Comparison of ENCODE assay signal across 20 mouse cellular contexts in the genomic region with DNA sequence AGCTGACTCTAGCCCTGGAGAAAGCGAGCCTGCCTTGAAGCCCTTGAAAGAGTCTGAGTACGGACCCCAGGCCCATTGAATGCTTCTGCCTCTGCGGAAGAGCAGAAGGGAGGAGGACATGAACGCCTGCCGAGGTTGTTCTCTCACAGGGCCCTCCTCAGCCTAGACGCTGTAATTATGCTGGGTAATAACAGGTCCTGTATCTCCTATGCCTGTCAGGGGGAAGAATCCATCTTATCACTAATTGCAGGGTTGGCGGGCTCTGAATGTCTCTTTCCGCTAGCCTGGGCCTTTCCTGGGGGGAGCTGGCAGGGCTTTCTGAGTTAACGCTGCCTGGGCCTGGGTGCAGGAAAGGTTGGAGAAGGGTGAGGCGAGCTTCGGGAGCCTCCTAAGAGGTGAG.
DNase-seq lines count a peak whose midpoint lies in the region; ATAC-seq lines count a peak whose summit lies in the region.
"Had no signal": no experiment of that assay in that cellular context is flagged by ENCODE, and none has a peak within 500 bp of the region (broad histone marks: within the 10 kb centered on the region; RNA-seq: fewer than 3 reads in every experiment).

No protein-coding gene starts in this region.

- no peak overlapping the region for H3K4me3 ChIP-seq in limb, embryonic 12.5 days (replicated peaks)
- H3K4me3 ChIP-seq in limb, embryonic 10.5 days = no peak overlapping the region
- H3K4me3 ChIP-seq in embryonic facial prominence, embryonic 10.5 days = no peak overlapping the region
- no peak overlapping the region for H3K4me3 ChIP-seq in forebrain, embryonic 14.5 days (ENCODE audit: low read depth, low read length)
- no peak overlapping the region for H3K4me3 ChIP-seq in neural tube, embryonic 15.5 days (replicated peaks)
- no peak overlapping the region for H3K4me3 ChIP-seq in kidney, embryonic 14.5 days (ENCODE audit: low read length)
- H3K4me3 ChIP-seq: hindbrain, embryonic 15.5 days; limb, embryonic 13.5 days; liver, embryonic 15.5 days had no signal

- H3K27me3 ChIP-seq in limb, embryonic 12.5 days = 0 out of 2 replicates have a peak, but pooled peaks cover 5% of the 10 kb centered on the region
- no peaks in the 10 kb centered on the region for H3K27me3 ChIP-seq in limb, embryonic 10.5 days (ENCODE audit: low read depth, poor library complexity, severe bottlenecking)
- no peaks in the 10 kb centered on the region for H3K27me3 ChIP-seq in embryonic facial prominence, embryonic 10.5 days (replicated peaks; ENCODE audit: low read depth, poor library complexity, severe bottlenecking)
- H3K27me3 ChIP-seq in forebrain, embryonic 14.5 days (replicated peaks; ENCODE audit: control insufficient read depth, insufficient read depth, low read length) = no peaks in the 10 kb centered on the region
- H3K27me3 ChIP-seq in neural tube, embryonic 15.5 days (replicated peaks) = no peaks in the 10 kb centered on the region
- H3K27me3 ChIP-seq in kidney, embryonic 14.5 days (ENCODE audit: control insufficient read depth, insufficient read depth, low read length) = no peaks in the 10 kb centered on the region
- H3K27me3 ChIP-seq: hindbrain, embryonic 15.5 days; limb, embryonic 13.5 days had no signal

- 46% methylated on average over 11 of the region's 11 CpGs for WGBS in limb, embryonic 12.5 days
- 42% methylated on average over 11 of the region's 11 CpGs for WGBS in limb, embryonic 10.5 days
- 69% methylated on average over 11 of the region's 11 CpGs for WGBS in embryonic facial prominence, embryonic 10.5 days
- WGBS in forebrain, embryonic 14.5 days = 50% methylated on average over 11 of the region's 11 CpGs
- WGBS in neural tube, embryonic 15.5 days = 28% methylated on average over 11 of the region's 11 CpGs
- 58% methylated on average over 11 of the region's 11 CpGs for WGBS in kidney, embryonic 14.5 days

- ATAC-seq in limb, embryonic 12.5 days (ENCODE audit: insufficient number of reproducible peaks, insufficient read depth, low FRiP score, low TSS enrichment, low read depth) = no peak
- ATAC-seq in forebrain, embryonic 14.5 days = peak; percentile 67
- 0 out of 2 replicates have a peak, but pooled peaks have one; percentile 26 for ATAC-seq in neural tube, embryonic 15.5 days (ENCODE audit: low FRiP score)
- ATAC-seq in kidney, embryonic 14.5 days (ENCODE audit: low FRiP score, low TSS enrichment) = no peak
- ATAC-seq: intestine, embryonic 16.5 days; lung, postnatal 0 days had no signal

- no peaks in the 10 kb centered on the region for H3K9me3 ChIP-seq in limb, embryonic 12.5 days
- H3K9me3 ChIP-seq in limb, embryonic 10.5 days (replicated peaks) = no peaks in the 10 kb centered on the region
- no peaks in the 10 kb centered on the region for H3K9me3 ChIP-seq in embryonic facial prominence, embryonic 10.5 days
- no peaks in the 10 kb centered on the region for H3K9me3 ChIP-seq in forebrain, embryonic 14.5 days (replicated peaks; ENCODE audit: control insufficient read depth, low read length)
- H3K9me3 ChIP-seq in neural tube, embryonic 15.5 days (replicated peaks) = no peaks in the 10 kb centered on the region
- H3K9me3 ChIP-seq in kidney, embryonic 14.5 days (ENCODE audit: control insufficient read depth, low read length) = no peaks in the 10 kb centered on the region
- H3K9me3 ChIP-seq: hindbrain, embryonic 15.5 days; limb, embryonic 13.5 days; liver, embryonic 15.5 days had no signal

- no peaks in the 10 kb centered on the region for H3K4me1 ChIP-seq in limb, embryonic 12.5 days (replicated peaks)
- H3K4me1 ChIP-seq in limb, embryonic 10.5 days = 0 out of 2 replicates have a peak, but pooled peaks cover 4% of the 10 kb centered on the region
- H3K4me1 ChIP-seq in embryonic facial prominence, embryonic 10.5 days = peaks cover 6% of the 10 kb centered on the region
- peaks cover 15% of the 10 kb centered on the region for H3K4me1 ChIP-seq in forebrain, embryonic 14.5 days (ENCODE audit: control insufficient read depth, insufficient read depth, low read length)
- peaks cover 11% of the 10 kb centered on the region for H3K4me1 ChIP-seq in neural tube, embryonic 15.5 days
- no peaks in the 10 kb centered on the region for H3K4me1 ChIP-seq in kidney, embryonic 14.5 days (ENCODE audit: control insufficient read depth, insufficient read depth, low read length)
- H3K4me1 ChIP-seq: liver, embryonic 15.5 days had no signal

- H3K27ac ChIP-seq in limb, embryonic 12.5 days = no peak overlapping the region
- H3K27ac ChIP-seq in limb, embryonic 10.5 days = no peak overlapping the region
- peak overlapping the region; percentile 24 for H3K27ac ChIP-seq in embryonic facial prominence, embryonic 10.5 days (replicated peaks)
- H3K27ac ChIP-seq in forebrain, embryonic 14.5 days (ENCODE audit: low read depth, low read length) = peak overlapping the region; percentile 79
- H3K27ac ChIP-seq in neural tube, embryonic 15.5 days (replicated peaks) = no peak overlapping the region
- no peak overlapping the region for H3K27ac ChIP-seq in kidney, embryonic 14.5 days (ENCODE audit: low read depth, low read length)
- H3K27ac ChIP-seq: hindbrain, embryonic 15.5 days; limb, embryonic 13.5 days; liver, embryonic 15.5 days had no signal

- DNase-seq in limb, embryonic 10.5 days (ENCODE audit: low spot score) = no peak
- DNase-seq in embryonic facial prominence, embryonic 10.5 days (ENCODE audit: low spot score) = no peak
- peak; percentile 72 for DNase-seq in forebrain, embryonic 14.5 days (ENCODE audit: low spot score)
- DNase-seq in adipocyte (ENCODE audit: low spot score) = no peak
- DNase-seq: adrenal gland, postnatal 14 days; B cell, adult 2 months; cerebellum, adult 9-10 months; gastrocnemius, postnatal 14 days; heart, postnatal 10 days; layer of hippocampus, postnatal 36 days; right cerebral cortex, postnatal 25 days; thymus, postnatal 4 days had no signal

- H3K4me2 ChIP-seq in limb, embryonic 12.5 days = no peak overlapping the region
- H3K4me2 ChIP-seq in forebrain, embryonic 14.5 days (ENCODE audit: low read length) = no peak overlapping the region
- no peak overlapping the region for H3K4me2 ChIP-seq in neural tube, embryonic 15.5 days
- H3K4me2 ChIP-seq in kidney, embryonic 14.5 days (replicated peaks; ENCODE audit: low read depth, low read length) = no peak overlapping the region
- H3K4me2 ChIP-seq: hindbrain, embryonic 15.5 days; limb, embryonic 13.5 days; liver, embryonic 15.5 days had no signal

- 0 out of 2 replicates have a peak overlapping the region, but pooled peaks have one; percentile 5 for H3K9ac ChIP-seq in limb, embryonic 12.5 days (replicated peaks)
- 0 out of 2 replicates have a peak overlapping the region, but pooled peaks have one; percentile 18 for H3K9ac ChIP-seq in forebrain, embryonic 14.5 days (ENCODE audit: low read length)
- H3K9ac ChIP-seq in neural tube, embryonic 15.5 days (replicated peaks) = no peak overlapping the region
- no peak overlapping the region for H3K9ac ChIP-seq in kidney, embryonic 14.5 days (ENCODE audit: low read depth, low read length)
- H3K9ac ChIP-seq: hindbrain, embryonic 15.5 days; limb, embryonic 13.5 days; liver, embryonic 15.5 days had no signal

- no peaks in the 10 kb centered on the region for H3K36me3 ChIP-seq in limb, embryonic 12.5 days
- H3K36me3 ChIP-seq in limb, embryonic 10.5 days = no peaks in the 10 kb centered on the region
- H3K36me3 ChIP-seq in embryonic facial prominence, embryonic 10.5 days (replicated peaks) = no peaks in the 10 kb centered on the region
- H3K36me3 ChIP-seq in forebrain, embryonic 14.5 days (ENCODE audit: control insufficient read depth, insufficient read depth, low read length) = no peaks in the 10 kb centered on the region
- H3K36me3 ChIP-seq in neural tube, embryonic 15.5 days = no peaks in the 10 kb centered on the region
- H3K36me3 ChIP-seq in kidney, embryonic 14.5 days (ENCODE audit: control insufficient read depth, insufficient read depth, low read length) = no peaks in the 10 kb centered on the region
- H3K36me3 ChIP-seq: hindbrain, embryonic 15.5 days; limb, embryonic 13.5 days; liver, embryonic 15.5 days had no signal

Comparison
In these comparisons a context has a peak if more than half of its experiments do, and no peak if none do; other contexts are left out.
1. ATAC-seq: peak in forebrain, embryonic 14.5 days (single experiment) and neural tube, embryonic 15.5 days (single experiment); none in limb, embryonic 12.5 days (single experiment) and kidney, embryonic 14.5 days (single experiment).
2. H3K27ac ChIP-seq: peak in embryonic facial prominence, embryonic 10.5 days (single experiment) and forebrain, embryonic 14.5 days (single experiment); none in limb, embryonic 12.5 days (single experiment), limb, embryonic 10.5 days (single experiment), neural tube, embryonic 15.5 days (single experiment) and kidney, embryonic 14.5 days (single experiment).
3. H3K9ac ChIP-seq: peak in limb, embryonic 12.5 days (single experiment) and forebrain, embryonic 14.5 days (single experiment); none in neural tube, embryonic 15.5 days (single experiment) and kidney, embryonic 14.5 days (single experiment).